Mouse (Mus musculus) MEL (cell line): ENCODE results near the gene Trim50. TPM values are rescaled to one million over a fixed set of nuclear protein-coding genes. Genes with fewer than 3 reads are reported as not detected.
A peak's percentile ranks its signal among the peaks of the same experiment; 100 is the strongest.

Experiments
- DNase-seq: peaks from one replicate; pipeline ENCODE4 v3.0.0; 2011; ENCODE audit warnings: low read depth, low spot score
- H3K27ac ChIP-seq: 2 replicates; pipeline ENCODE4 v1.5.1; 2012; ENCODE audit warnings: low read depth, mild to moderate bottlenecking, control low read depth, low read length, moderate library complexity; ENCODE audit not compliant: control insufficient read depth
- H3K27me3 ChIP-seq, 2 experiments: fragments of 150-350 bp in 1 of 2; sonication (generic) in 1 of 2; 2 replicates each; pipeline ENCODE4 v1.6.1; 2012; ENCODE audit warnings: low read length in 2 of 2, mild to moderate bottlenecking in 2 of 2, improper control_type of control experiment in 1 of 2, moderate library complexity in 1 of 2; ENCODE audit not compliant: insufficient read depth in 2 of 2, control insufficient read depth in 1 of 2
- H3K36me3 ChIP-seq, 2 experiments: 2 replicates each; pipeline ENCODE4 v1.6.1; 2012 to 2014; ENCODE audit warnings: low read length in 2 of 2, improper control_type of control experiment in 1 of 2, inconsistent platforms in 1 of 2, mild to moderate bottlenecking in 1 of 2; ENCODE audit not compliant: insufficient read depth in 2 of 2, control insufficient read depth in 1 of 2
- H3K4me1 ChIP-seq, 2 experiments: fragments of 150-350 bp in 1 of 2; sonication (generic) in 1 of 2; 2 replicates each; pipeline ENCODE4 v1.6.1; 2012; ENCODE audit warnings: low read length in 2 of 2, improper control_type of control experiment in 1 of 2, mild to moderate bottlenecking in 1 of 2; ENCODE audit not compliant: insufficient read depth in 2 of 2, control insufficient read depth in 1 of 2
- H3K4me3 ChIP-seq, 2 experiments: fragments of 150-350 bp in 1 of 2; sonication (generic) in 1 of 2; 2 replicates each; pipeline ENCODE4 v1.5.1; 2012; ENCODE audit warnings: low read depth in 2 of 2, low read length in 2 of 2, mild to moderate bottlenecking in 2 of 2, moderate library complexity in 2 of 2, control low read depth in 1 of 2, improper control_type of control experiment in 1 of 2; ENCODE audit not compliant: control insufficient read depth in 1 of 2, insufficient read depth in 1 of 2
- H3K79me2 ChIP-seq: 2 replicates; pipeline ENCODE4 v1.6.1; 2012; ENCODE audit warnings: mild to moderate bottlenecking, low read length, moderate library complexity; ENCODE audit not compliant: control insufficient read depth, poor library complexity, insufficient read depth
- H3K9ac ChIP-seq: 2 replicates; pipeline ENCODE4 v1.6.1; 2012; ENCODE audit warnings: low read depth, mild to moderate bottlenecking, control low read depth, low read length, moderate library complexity; ENCODE audit not compliant: control insufficient read depth, poor library complexity, severe bottlenecking
- H3K9me3 ChIP-seq: fragments of 150-350 bp; sonication (generic); replicated peaks from 2 replicates; pipeline ENCODE4 v1.6.1; 2012; ENCODE audit warnings: mild to moderate bottlenecking, low read length, improper control_type of control experiment, moderate library complexity; ENCODE audit not compliant: insufficient read depth
- CHD1 ChIP-seq: IDR thresholded peaks from 2 replicates; pipeline ENCODE4 v1.6.1; 2012; ENCODE audit warnings: low read depth, mild to moderate bottlenecking, inconsistent platforms, low read length, improper control_type of control experiment
- CTCF ChIP-seq, 3 experiments: IDR thresholded peaks in 2 of 3; conservative IDR thresholded peaks in 1 of 3; 2 replicates each; pipeline ENCODE4 v1.5.1; 2011 to 2012; ENCODE audit warnings: low read length in 3 of 3, low read depth in 2 of 3, mild to moderate bottlenecking in 2 of 3, improper control_type of control experiment in 1 of 3, inconsistent platforms in 1 of 3, mixed read lengths in 1 of 3, moderate library complexity in 1 of 3; ENCODE audit not compliant: control insufficient read depth in 1 of 3, insufficient read depth in 1 of 3, poor library complexity in 1 of 3, severe bottlenecking in 1 of 3
- ETS1 ChIP-seq: IDR thresholded peaks from 2 replicates; pipeline ENCODE4 v1.6.1; 2012; ENCODE audit warnings: low read depth, mild to moderate bottlenecking, inconsistent platforms, low read length, improper control_type of control experiment, moderate library complexity
- GABPA ChIP-seq: IDR thresholded peaks from 2 replicates; pipeline ENCODE4 v1.6.1; 2012; ENCODE audit warnings: low read depth, mild to moderate bottlenecking, inconsistent platforms, low read length, improper control_type of control experiment, moderate library complexity
- GATA1 ChIP-seq: IDR thresholded peaks from 2 replicates; pipeline ENCODE4 v1.6.1; 2011; ENCODE audit warnings: low read depth, low read length, improper control_type of control experiment
- HCFC1 ChIP-seq: IDR thresholded peaks from 2 replicates; pipeline ENCODE4 v1.6.1; 2012; ENCODE audit warnings: low read depth, mild to moderate bottlenecking, inconsistent platforms, low read length, improper control_type of control experiment, moderate library complexity
- JUND ChIP-seq: IDR thresholded peaks from 2 replicates; pipeline ENCODE4 v1.6.1; 2011; ENCODE audit warnings: low read depth, mild to moderate bottlenecking, improper control_type of control experiment, low read length
- MAFK ChIP-seq: IDR thresholded peaks from 2 replicates; pipeline ENCODE4 v1.6.1; 2011; ENCODE audit warnings: low read depth, mild to moderate bottlenecking, low read length, improper control_type of control experiment, borderline replicate concordance
- MAZ ChIP-seq: IDR thresholded peaks from 2 replicates; pipeline ENCODE4 v1.6.1; 2012; ENCODE audit warnings: low read depth, mild to moderate bottlenecking, inconsistent platforms, low read length, improper control_type of control experiment
- MEF2A ChIP-seq: IDR thresholded peaks from 2 replicates; pipeline ENCODE4 v1.6.1; 2014; ENCODE audit warnings: low read depth, mild to moderate bottlenecking, inconsistent platforms, low read length, improper control_type of control experiment; ENCODE audit not compliant: poor library complexity, insufficient replicate concordance, severe bottlenecking; ENCODE audit errors: extremely low read depth
- NRF1 ChIP-seq: IDR thresholded peaks from 2 replicates; pipeline ENCODE4 v1.6.1; 2014; ENCODE audit warnings: low read depth, mild to moderate bottlenecking, inconsistent platforms, low read length, improper control_type of control experiment, moderate library complexity; ENCODE audit not compliant: poor library complexity, insufficient read depth, severe bottlenecking
- POLR2AphosphoS2 ChIP-seq: IDR thresholded peaks from 2 replicates; pipeline ENCODE4 v1.6.1; 2011; ENCODE audit warnings: low read length, improper control_type of control experiment
- POLR2AphosphoS5 ChIP-seq: IDR thresholded peaks from 2 replicates; pipeline ENCODE4 v1.6.1; 2012; ENCODE audit warnings: low read depth, borderline replicate concordance, mild to moderate bottlenecking, inconsistent platforms, low read length, moderate library complexity, mixed read lengths
- RAD21 ChIP-seq: IDR thresholded peaks from 2 replicates; pipeline ENCODE4 v1.6.1; 2011; ENCODE audit warnings: mild to moderate bottlenecking, low read depth, low read length, improper control_type of control experiment
- SMC3 ChIP-seq: IDR thresholded peaks from 2 replicates; pipeline ENCODE4 v1.6.1; 2011; ENCODE audit warnings: low read depth, low read length, improper control_type of control experiment
- TCF12 ChIP-seq: IDR thresholded peaks from 2 replicates; pipeline ENCODE4 v1.6.1; 2014; ENCODE audit warnings: low read depth, mild to moderate bottlenecking, inconsistent platforms, low read length, improper control_type of control experiment, moderate library complexity
- UBTF ChIP-seq: IDR thresholded peaks from 2 replicates; pipeline ENCODE4 v1.6.1; 2012; ENCODE audit warnings: low read depth, mild to moderate bottlenecking, inconsistent platforms, low read length, improper control_type of control experiment, moderate library complexity, borderline replicate concordance; ENCODE audit not compliant: insufficient read depth
- USF1 ChIP-seq: IDR thresholded peaks from 2 replicates; pipeline ENCODE4 v1.6.1; 2014; ENCODE audit warnings: low read depth, mild to moderate bottlenecking, inconsistent platforms, low read length, improper control_type of control experiment, moderate library complexity
- USF2 ChIP-seq, 2 experiments: IDR thresholded peaks; 2 replicates each; pipeline ENCODE4 v1.6.1; 2011 to 2012; ENCODE audit warnings: improper control_type of control experiment in 2 of 2, low read length in 2 of 2, borderline replicate concordance in 1 of 2, inconsistent platforms in 1 of 2, low read depth in 1 of 2, mild to moderate bottlenecking in 1 of 2; ENCODE audit not compliant: insufficient read depth in 1 of 2
- ZKSCAN1 ChIP-seq: IDR thresholded peaks from 2 replicates; pipeline ENCODE4 v1.6.1; 2012; ENCODE audit warnings: low read depth, mild to moderate bottlenecking, inconsistent platforms, low read length, improper control_type of control experiment, moderate library complexity
- ZNF384 ChIP-seq: IDR thresholded peaks from 2 replicates; pipeline ENCODE4 v1.6.1; 2012; ENCODE audit warnings: low read depth, mild to moderate bottlenecking, inconsistent platforms, low read length, improper control_type of control experiment
- polyA plus RNA-seq, 2 experiments: library from polyadenylated mRNA; stranded (reverse) in 1 of 2; unstranded in 1 of 2; fragments of >175 nt in 1 of 2; fragments of >200 nt in 1 of 2; gene quantifications; 2 replicates each; pipeline versions ENCODE4 v1.2.1 to v1.2.4; 2012; ENCODE audit warnings: low replicate concordance in 2 of 2, low read depth in 1 of 2; ENCODE audit not compliant: insufficient read length in 2 of 2, insufficient read depth in 1 of 2, missing spikeins in 1 of 2
- total RNA-seq: library from RNA; depleted of rRNA; stranded (reverse); fragments of 300-350 nt; gene quantifications from 2 replicates; pipeline ENCODE4 v1.2.3, GENCODE M21; 2012

Gene Trim50
- total and polyA plus RNA-seq, 3 experiments: not detected

DNA sequence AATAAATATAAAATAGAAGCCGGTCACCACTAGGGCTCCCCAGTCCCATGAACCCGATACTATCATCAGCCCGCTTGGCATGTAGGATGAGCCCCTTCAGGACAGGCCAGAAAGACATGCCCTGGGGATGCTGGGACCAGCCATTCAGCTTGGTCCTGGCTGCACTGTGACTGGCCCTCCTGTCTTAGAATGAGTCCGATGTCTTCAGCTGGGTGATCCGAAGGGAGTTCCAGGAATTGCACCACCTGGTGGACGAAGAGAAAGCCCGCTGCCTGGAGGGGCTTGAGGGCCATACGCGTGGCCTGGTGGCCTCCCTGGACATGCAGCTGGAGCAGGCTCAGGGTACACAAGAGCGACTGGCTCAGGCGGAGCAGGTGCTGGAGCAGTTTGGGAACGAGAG, 10.4 kb downstream of the Trim50 start:
- Histone ChIP-seq H3K9me3 (no peaks in the 10 kb centered on the region), H3K36me3 (no peaks in the 10 kb centered on the region), H3K27ac (no peak overlapping the region), H3K4me1 (no peaks in the 10 kb centered on the region), H3K27me3 (peaks cover 2% of the 10 kb centered on the region in 2 experiments; a peak in 3 of 4 replicates), H3K4me3 (no peak overlapping the region), H3K79me2 (no peaks in the 10 kb centered on the region), H3K9ac (no peak overlapping the region)
- TF ChIP-seq GATA1: no peak
- peak in 2 of 3 experiments; percentile 44 to 51; a peak in 5 of 6 replicates for TF ChIP-seq CTCF (IDR thresholded peaks at IDR 0.05 in 2 of 3, conservative IDR thresholded peaks at IDR 0.05 in 1 of 3; ENCODE audit: control insufficient read depth in 1 of 3, insufficient read depth in 1 of 3, low read depth in 2 of 3, low read length in 3 of 3, poor library complexity in 1 of 3, severe bottlenecking in 1 of 3)
- TF ChIP-seq ZNF384: no peak
- no peak for TF ChIP-seq POLR2AphosphoS2
- peak; percentile 38; the same call in 1 of the 2 replicates for TF ChIP-seq SMC3
- DNase-seq: no peak

DNA sequence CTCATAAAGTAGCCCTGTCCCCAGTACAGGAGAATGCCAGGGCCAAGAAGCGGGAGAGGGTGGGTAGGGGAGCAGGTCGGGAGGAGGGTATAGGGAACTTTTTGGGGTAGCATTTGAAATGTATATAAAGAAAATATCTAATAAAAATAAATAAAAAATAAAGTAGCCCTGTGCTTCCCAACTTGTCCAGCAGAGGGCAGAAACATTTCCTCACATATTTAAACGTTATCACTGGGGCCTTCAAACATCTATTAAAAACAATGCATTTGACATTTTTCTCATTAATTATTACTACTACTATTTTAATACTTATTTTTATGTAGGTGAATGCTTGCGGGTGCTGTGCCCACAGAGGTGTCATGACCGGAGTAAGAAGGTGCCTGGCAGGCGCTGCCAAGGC, 14.7 kb downstream of the Trim50 start:
- no peak overlapping the region for H3K27ac ChIP-seq
- DNase-seq: peak; percentile 62
- peaks cover 19% of the 10 kb centered on the region for H3K79me2 ChIP-seq
- H3K4me1 ChIP-seq: peaks cover 0 to 4% of the 10 kb centered on the region in 2 experiments; a peak in 3 of 4 replicates
- no peak overlapping the region for H3K9ac ChIP-seq
- H3K27me3 ChIP-seq: no peaks in the 10 kb centered on the region
- TF ChIP-seq USF1 (no peak), ETS1 (no peak), CTCF (IDR thresholded peaks at IDR 0.05 in 2 of 3, conservative IDR thresholded peaks at IDR 0.05 in 1 of 3; ENCODE audit: control insufficient read depth in 1 of 3, insufficient read depth in 1 of 3, low read depth in 2 of 3, low read length in 3 of 3, poor library complexity in 1 of 3, severe bottlenecking in 1 of 3) (peak; percentile 3 to 45 (median 41); a peak in 3 of 6 replicates), HCFC1 (0 out of 2 replicates have a peak, but pooled peaks have one; percentile 16), MAFK (no peak), JUND (no peak), GABPA (no peak), UBTF (no peak)
- H3K36me3 ChIP-seq: no peaks in the 10 kb centered on the region; a peak in 1 of 4 replicates
- H3K9me3 ChIP-seq: no peaks in the 10 kb centered on the region
- no peak overlapping the region for H3K4me3 ChIP-seq

DNA sequence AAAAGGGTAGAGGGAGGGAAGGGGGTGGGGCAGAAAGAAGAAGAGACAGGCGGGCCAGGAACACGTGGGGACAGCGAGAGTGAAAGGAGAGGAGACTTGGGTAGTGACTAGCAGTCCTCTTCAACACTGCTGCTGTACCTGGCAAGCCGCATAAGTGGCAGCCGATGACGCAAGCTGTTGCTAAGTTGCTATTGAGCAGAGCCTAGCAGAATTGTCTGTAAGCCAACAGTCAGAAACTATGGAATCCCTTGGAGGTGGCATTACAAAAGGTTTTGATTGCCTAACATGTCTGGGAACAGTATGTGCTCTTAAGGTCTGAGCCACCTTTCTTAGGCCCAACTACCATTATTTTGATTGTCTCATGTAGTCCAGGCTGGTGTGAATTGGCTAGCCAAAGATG, 15.2 kb downstream of the Trim50 start:
- Histone ChIP-seq H3K36me3 (no peaks in the 10 kb centered on the region; a peak in 1 of 4 replicates), H3K9me3 (no peaks in the 10 kb centered on the region), H3K79me2 (peaks cover 19% of the 10 kb centered on the region), H3K27me3 (no peaks in the 10 kb centered on the region), H3K9ac (no peak overlapping the region), H3K27ac (no peak overlapping the region), H3K4me1 (peaks cover 0 to 4% of the 10 kb centered on the region in 2 experiments; a peak in 3 of 4 replicates), H3K4me3 (no peak overlapping the region)
- DNase-seq: no peak
- TF ChIP-seq USF2 (IDR thresholded peaks at IDR 0.05; ENCODE audit: borderline replicate concordance in 1 of 2, insufficient read depth in 1 of 2, low read depth in 1 of 2, low read length in 2 of 2) (no peak), MAFK (no peak), MEF2A (no peak), TCF12 (no peak), HCFC1 (no peak), ETS1 (no peak), GATA1 (no peak), SMC3 (no peak), MAZ (no peak), RAD21 (no peak), POLR2AphosphoS5 (no peak), POLR2AphosphoS2 (no peak), ZKSCAN1 (no peak), CHD1 (no peak), NRF1 (no peak)
